Mouse (Mus musculus): ENCODE measurements around the gene C1qbp.

DNA sequence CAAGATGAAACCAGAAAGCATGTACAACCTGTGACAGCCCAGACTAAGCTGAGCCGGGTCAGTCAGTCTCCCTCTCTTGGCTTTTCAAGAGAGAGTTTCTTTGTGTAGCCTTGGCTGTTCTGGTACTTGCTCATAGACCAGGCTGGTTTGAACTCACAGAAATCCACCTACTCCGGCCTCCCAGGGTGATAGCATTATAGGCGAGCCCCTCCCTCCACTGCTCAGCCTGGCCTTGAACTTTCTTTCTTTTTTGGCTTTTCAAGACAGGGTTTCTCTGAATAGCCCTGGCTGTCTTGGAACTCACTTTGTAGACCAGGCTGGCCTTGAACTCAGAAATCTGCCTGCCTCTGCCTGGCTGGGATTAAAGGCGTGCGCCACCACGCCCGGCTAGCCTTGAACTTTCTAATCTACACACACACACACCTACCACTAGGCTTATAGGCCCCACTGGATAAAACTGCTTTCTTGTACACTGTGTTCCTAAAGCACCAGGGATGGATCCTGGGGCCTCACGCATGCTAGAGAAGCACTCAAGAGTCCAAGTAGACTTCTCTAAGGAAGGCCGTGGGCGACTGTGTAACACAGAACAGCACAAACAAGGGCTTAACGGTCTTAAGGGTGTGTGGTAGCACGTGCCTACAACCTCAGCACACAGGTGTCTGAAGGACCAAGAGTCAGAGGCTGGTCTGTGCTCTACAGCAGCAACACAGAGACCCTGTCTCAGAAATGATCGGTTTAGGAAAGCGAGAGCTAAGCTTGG lies 1.9 kb downstream of the C1qbp start:
- TF ChIP-seq EP300 (IDR thresholded peaks at IDR 0.05; ENCODE audit: low read depth) (no peak), CTCF (IDR thresholded peaks at IDR 0.05; ENCODE audit: low read depth) (no peak)

Measured in heart, postnatal 0 days (tissue).